Mouse (Mus musculus) erythroblast, embryonic 14.5 days (primary cell): Measurements from ENCODE around the gene 4930447C04Rik. TPM values are rescaled to one million over a fixed set of nuclear protein-coding genes. Genes with fewer than 3 reads are reported as not detected.

Experiments
- H3K27me3 ChIP-seq: 2 replicates; pipeline ENCODE4 v1.6.1; 2012; ENCODE audit warnings: inconsistent platforms; ENCODE audit not compliant: control insufficient read depth
- H3K36me3 ChIP-seq: 2 replicates; pipeline ENCODE4 v1.6.1; 2012; ENCODE audit warnings: mild to moderate bottlenecking, inconsistent platforms; ENCODE audit not compliant: control insufficient read depth
- H3K4me1 ChIP-seq: 2 replicates; pipeline ENCODE4 v1.6.1; 2012; ENCODE audit warnings: inconsistent platforms; ENCODE audit not compliant: control insufficient read depth
- H3K4me3 ChIP-seq: replicated peaks from 2 replicates; pipeline ENCODE3; 2012; ENCODE audit warnings: moderate library complexity, mild to moderate bottlenecking, inconsistent platforms
- H3K9me3 ChIP-seq: 2 replicates; pipeline ENCODE4 v1.6.1; 2012; ENCODE audit warnings: low read length, inconsistent platforms, mixed read lengths; ENCODE audit not compliant: control insufficient read depth
- GATA1 ChIP-seq: IDR thresholded peaks from 2 replicates; pipeline ENCODE4 v1.6.1; 2012; ENCODE audit warnings: low read length, inconsistent platforms, mixed read lengths
- TAL1 ChIP-seq: IDR thresholded peaks from 3 replicates; pipeline ENCODE4 v1.6.1; 2012; ENCODE audit warnings: low read length, inconsistent platforms, mixed read lengths
- polyA plus RNA-seq: library from polyadenylated mRNA; stranded (reverse); fragments of >175 nt; gene quantifications from 2 replicates; pipeline ENCODE4 v1.2.3, GENCODE M21; 2012

Gene 4930447C04Rik
- polyA plus RNA-seq, 1 experiment, result not detected

DNA sequence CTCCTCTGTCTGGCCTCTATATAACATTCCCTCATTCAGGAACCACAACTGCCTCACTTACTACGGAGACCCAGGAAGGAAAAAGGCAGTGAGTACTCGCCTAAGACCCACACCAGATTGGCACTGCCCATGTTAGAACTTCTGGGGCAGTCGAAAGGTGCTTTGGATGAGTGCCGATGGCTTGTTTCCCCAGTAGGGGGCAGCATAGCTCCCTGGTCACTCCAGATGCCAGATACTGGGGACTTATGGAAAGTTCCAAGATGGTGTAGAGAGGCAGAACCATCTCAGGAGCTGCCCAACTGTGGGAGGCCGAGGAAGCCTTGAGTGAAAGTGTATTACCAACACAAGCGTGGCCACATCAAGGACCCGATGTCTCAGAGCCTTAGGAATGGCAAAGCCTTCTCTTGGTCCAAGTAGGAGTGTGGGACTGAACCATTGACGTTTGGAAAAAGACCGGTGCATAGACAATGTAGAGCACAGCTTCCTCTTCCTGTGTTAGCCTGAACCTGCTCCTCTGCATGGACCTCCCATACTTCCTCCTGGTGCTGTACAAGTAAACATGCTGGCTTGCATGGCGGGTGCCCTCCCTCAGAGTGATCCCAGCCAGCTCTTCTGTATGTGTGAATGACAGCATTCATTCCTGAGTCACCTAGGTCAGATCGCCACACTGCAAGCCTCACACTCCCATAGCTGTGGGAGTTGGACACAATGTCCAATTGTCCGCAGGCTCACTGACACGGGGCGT, 105.6 kb downstream of the 4930447C04Rik start:
- H3K4me3 ChIP-seq, result no peak overlapping the region
- no peak for TF ChIP-seq GATA1
- no peak for TF ChIP-seq TAL1
- H3K4me1 ChIP-seq, result no peaks in the 10 kb centered on the region; the same call in 1 of the 2 replicates
- H3K27me3 ChIP-seq, result peaks cover 32% of the 10 kb centered on the region
- no peaks in the 10 kb centered on the region for H3K9me3 ChIP-seq
- no peaks in the 10 kb centered on the region for H3K36me3 ChIP-seq

DNA sequence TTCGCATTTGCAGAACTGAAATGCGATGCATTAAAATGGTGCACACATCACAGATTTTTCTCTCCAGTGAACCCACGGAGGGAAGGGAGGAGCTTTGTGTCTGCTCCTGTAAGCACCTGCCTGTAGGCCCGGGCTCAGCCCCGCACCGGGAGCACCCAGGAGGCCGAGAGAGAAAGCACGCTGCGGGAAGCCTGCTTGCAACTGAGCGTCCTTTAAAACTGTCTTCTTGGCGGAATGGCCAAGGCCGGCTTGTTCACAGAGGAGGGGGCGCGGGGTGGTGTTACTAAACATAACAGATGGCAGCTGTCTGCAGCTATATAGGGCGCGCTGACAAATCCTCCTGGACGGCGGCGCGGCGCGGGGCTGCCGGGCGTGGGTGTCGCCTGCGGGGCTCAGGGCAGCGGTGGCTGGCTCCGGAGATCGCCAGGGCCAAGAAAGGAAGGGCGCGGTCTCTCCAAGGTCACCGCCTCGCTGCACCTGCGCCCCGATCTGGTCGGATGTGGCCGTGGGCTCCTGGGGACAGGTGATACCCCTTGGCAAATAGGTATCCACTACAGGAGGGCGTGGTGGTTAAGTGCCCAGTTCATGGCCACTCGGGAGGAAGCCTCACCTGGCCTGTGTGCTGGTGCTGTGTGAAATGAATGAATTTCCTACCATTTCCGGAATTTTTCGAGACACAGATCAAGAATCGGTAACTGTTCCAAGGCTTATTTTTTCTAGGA, 108.7 kb downstream of the 4930447C04Rik start:
- Histone ChIP-seq H3K4me1 (no peaks in the 10 kb centered on the region; the same call in 1 of the 2 replicates), H3K4me3 (no peak overlapping the region), H3K9me3 (no peaks in the 10 kb centered on the region), H3K36me3 (no peaks in the 10 kb centered on the region), H3K27me3 (peaks cover 43% of the 10 kb centered on the region)
- no peak for TF ChIP-seq TAL1
- TF ChIP-seq GATA1, result no peak

Other genes starting within 250 kb of the 4930447C04Rik start
- gene Ppm1a, start 183.3 kb downstream of the 4930447C04Rik start, polyA plus RNA-seq, result 2.5 and 2.6 TPM in 2 replicates
- gene Six6, start 882 bp downstream of the 4930447C04Rik start, polyA plus RNA-seq, result not detected in 2 replicates
- gene Six1, start 113.1 kb upstream of the 4930447C04Rik start, polyA plus RNA-seq, result not detected in 2 replicates
- gene Six4, start 172.7 kb upstream of the 4930447C04Rik start, polyA plus RNA-seq, result under 0.01 TPM in 1 of 2 replicates, not detected in the other
- gene Mnat1, start 182.9 kb upstream of the 4930447C04Rik start, polyA plus RNA-seq, result 0.11 and 0.35 TPM in 2 replicates